Mouse (Mus musculus) megakaryocyte, embryonic 14.5 days (primary cell): ENCODE results near the gene Wwc1.

Source experiments
- FLI1 ChIP-seq: IDR thresholded peaks from 2 replicates; pipeline ENCODE4 v1.6.1; 2012; ENCODE audit warnings: low read length, inconsistent platforms, mixed read lengths
- GATA1 ChIP-seq: IDR thresholded peaks from 3 replicates; pipeline ENCODE4 v1.6.1; 2012; ENCODE audit warnings: mixed read lengths, low read length, inconsistent platforms, borderline replicate concordance

DNA sequence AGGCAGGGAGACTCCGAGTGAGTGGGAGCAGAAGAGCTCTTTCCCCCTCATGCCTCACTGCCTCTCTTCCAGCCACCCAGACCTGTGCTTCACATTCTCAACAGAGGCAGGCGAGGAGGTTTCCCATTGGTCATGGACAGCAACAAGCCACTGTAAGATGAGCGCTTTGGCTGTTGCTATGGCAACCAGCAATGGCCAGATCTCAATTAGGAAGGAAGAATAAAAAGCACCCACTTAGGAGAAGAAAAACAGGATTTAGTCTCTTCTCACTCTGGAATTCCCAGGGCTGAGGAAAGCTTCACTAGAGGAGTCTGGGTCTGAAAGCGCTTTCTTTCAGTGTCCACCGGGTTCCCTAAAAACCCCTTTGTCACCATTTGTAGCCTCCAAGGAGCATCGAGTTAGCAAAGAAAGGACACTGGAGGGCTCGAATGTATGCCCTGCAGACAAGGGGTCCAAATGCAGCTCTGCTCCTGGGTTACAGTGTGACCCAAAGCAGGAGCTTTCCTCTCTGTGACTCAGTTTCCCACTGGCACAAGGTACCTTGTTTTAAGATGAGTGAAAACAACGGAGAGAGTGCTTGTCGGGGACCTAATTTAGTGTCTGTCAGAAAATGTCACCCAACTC lies 115.2 kb downstream of the Wwc1 start:
- TF ChIP-seq GATA1 (no peak), FLI1 (no peak)
